Mouse (Mus musculus) testis, adult 2 months (tissue): Measurements from ENCODE around the gene Gm44502.

ENCODE experiments used
- CTCF ChIP-seq: fragments of 200-500 bp; IDR thresholded peaks from 2 replicates; pipeline ENCODE4 v1.5.1; 2012; ENCODE audit warnings: low read depth, mild to moderate bottlenecking, inconsistent platforms, low read length, moderate library complexity; ENCODE audit not compliant: control insufficient read depth, insufficient read depth, insufficient replicate concordance
- POLR2A ChIP-seq: fragments of 200-500 bp; IDR thresholded peaks from 2 replicates; pipeline ENCODE4 v1.6.1; 2012; ENCODE audit warnings: low read depth, mild to moderate bottlenecking, inconsistent platforms, low read length, moderate library complexity; ENCODE audit not compliant: control insufficient read depth

- TF ChIP-seq CTCF = no peak
- TF ChIP-seq POLR2A = no peak
Measured at GRCm38 (mm10) chr15:89384617-89385016, 44.9 kb downstream of the Gm44502 start, which contains the start of gene Klhdc7b.
